Mouse (Mus musculus): Measurements from ENCODE around the gene Slc46a1. TPM values are rescaled to one million over a fixed set of nuclear protein-coding genes. Genes with fewer than 3 reads are reported as not detected.

Gene Slc46a1
- polyA plus RNA-seq, 1 experiment = not detected

- TF ChIP-seq GATA1 (IDR thresholded peaks at IDR 0.05; ENCODE audit: low read length) = no peak
Measured at GRCm38 (mm10) chr11:78512025-78512957, 46.8 kb downstream of the Slc46a1 start, which contains the start of the genes Tmem199 and Poldip2. TSS of gene Tmem199 (minus strand) at chr11:78512172. TSS of gene Poldip2 (plus strand) at chr11:78512193.

DNA sequence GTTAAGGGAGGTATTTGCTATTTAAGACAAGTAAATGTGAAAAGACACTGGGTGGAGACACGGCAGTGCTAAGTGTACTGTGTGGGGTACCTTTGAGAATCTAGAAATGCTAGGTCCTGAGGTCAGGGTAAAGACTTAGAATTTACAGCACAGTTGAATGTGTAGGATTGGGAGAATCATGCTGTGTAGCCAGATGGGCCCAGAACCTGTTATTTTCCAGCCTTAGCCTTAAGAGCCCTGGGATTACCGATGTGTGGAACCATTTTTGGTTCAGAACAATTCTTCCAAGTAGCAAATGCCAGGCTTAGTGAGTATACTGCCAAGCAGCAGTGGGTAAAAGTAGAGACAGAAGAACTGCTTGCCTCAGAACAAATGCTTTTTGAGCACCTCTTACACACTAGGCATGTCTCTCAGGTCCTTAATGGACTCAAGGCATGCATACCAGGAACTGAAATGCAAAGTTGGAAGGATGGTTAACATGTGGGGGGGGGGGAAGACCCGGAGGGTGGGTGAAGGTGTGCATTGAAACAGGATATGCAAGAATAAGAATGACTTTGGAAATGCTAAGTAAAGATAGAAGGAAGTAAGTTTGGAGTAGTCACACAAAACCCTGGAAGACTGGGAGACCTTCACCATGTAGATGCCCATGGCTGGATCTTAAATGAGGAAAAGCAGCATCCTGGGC lies 47.8 kb downstream of the Slc46a1 start:
- TF ChIP-seq GATA1 (IDR thresholded peaks at IDR 0.05; ENCODE audit: low read length) = no peak

DNA sequence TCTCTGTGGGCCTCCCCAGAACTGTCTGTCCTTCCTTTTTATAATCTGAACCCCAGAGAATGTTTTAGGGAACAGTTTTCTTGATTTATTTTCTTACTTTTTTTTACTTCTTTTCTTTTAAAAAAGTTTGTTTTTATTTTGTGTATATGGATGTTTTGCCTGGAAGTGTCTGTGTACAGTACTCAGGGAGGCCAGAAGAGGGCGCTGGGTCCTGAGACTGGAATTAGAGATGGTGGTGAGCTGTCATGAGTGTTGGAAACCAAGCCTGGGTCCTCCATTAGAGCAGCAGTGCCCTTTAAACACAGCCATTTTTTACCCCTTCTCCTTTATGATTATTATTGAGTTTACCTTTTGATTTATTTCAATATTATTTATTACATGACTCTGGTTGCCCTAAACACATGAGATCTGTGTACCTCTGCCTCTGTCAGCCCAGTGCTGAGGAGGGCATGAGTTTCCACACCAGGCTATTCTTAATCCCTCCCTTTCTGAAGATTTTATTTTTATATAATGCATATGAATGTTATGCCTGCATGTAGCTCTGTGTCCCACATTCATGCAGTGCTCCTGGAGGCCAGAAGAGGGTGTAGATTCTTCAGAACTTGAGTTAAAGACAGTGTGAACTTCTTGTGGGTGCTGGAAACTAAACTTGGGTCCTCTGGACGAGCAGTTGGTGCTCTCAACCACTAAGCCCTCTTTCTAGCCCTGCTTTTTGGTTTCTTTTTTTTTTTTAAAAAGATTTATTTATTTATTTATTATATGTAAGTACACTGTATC lies 50.2 kb downstream of the Slc46a1 start:
- TF ChIP-seq GATA1 (IDR thresholded peaks at IDR 0.05; ENCODE audit: low read length) = no peak

DNA sequence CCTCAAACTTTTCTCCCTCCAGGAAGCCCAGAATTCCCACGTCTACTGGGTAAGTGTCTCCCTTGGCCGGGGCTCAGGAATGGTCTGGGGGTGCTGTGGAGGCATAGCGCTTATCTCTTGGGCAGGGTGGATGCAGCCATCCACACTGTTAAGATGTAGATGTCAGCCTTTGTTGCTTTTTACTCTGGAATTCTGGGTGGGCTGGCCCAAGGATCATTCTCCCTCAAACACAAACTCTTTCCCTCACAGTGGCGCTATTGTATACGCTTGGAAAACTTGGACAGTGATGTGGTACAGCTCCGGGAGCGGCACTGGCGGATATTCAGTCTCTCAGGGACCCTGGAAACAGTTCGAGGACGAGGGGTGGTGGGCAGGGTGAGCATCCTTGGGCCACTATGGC lies 53.4 kb downstream of the Slc46a1 start:
- TF ChIP-seq GATA1 (IDR thresholded peaks at IDR 0.05; ENCODE audit: low read length) = no peak

Other genes with a start within 250 kb of the Slc46a1 start
- gene Sdf2, start 220.0 kb upstream of the Slc46a1 start, polyA plus RNA-seq (2012) = 2.5 and 8.6 TPM in 2 replicates
- 96.8 and 108 TPM in 2 replicates for gene Supt6, start 219.7 kb upstream of the Slc46a1 start, polyA plus RNA-seq (2012)
- gene 2610507B11Rik, start 203.9 kb upstream of the Slc46a1 start, polyA plus RNA-seq (2012) = 41.3 and 62.1 TPM in 2 replicates
- gene BC030499, start 174.9 kb upstream of the Slc46a1 start, polyA plus RNA-seq (2012) = not detected in 2 replicates
- 28.8 and 67.9 TPM in 2 replicates for gene Spag5, start 164.2 kb upstream of the Slc46a1 start, polyA plus RNA-seq (2012)
- 3.5 and 6.2 TPM in 2 replicates for gene Aldoc, start 142.7 kb upstream of the Slc46a1 start, polyA plus RNA-seq (2012)
- gene Pigs, start 137.3 kb upstream of the Slc46a1 start, polyA plus RNA-seq (2012) = 50.2 and 84.3 TPM in 2 replicates
- 28.0 and 37.7 TPM in 2 replicates for gene Unc119, start 122.2 kb upstream of the Slc46a1 start, polyA plus RNA-seq (2012)
- not detected in 2 replicates for gene Foxn1, start 79.1 kb upstream of the Slc46a1 start, polyA plus RNA-seq (2012)
- gene Slc13a2, start 43.5 kb upstream of the Slc46a1 start, polyA plus RNA-seq (2012) = not detected in 2 replicates
- 0.01 TPM in 1 of 2 replicates, not detected in the other for gene Sarm1, start 32.1 kb downstream of the Slc46a1 start, polyA plus RNA-seq (2012)
- not detected in 2 replicates for gene Vtn, start 33.4 kb downstream of the Slc46a1 start, polyA plus RNA-seq (2012)
- gene Sebox, start 37.8 kb downstream of the Slc46a1 start, polyA plus RNA-seq (2012) = not detected in 2 replicates
- 16.3 and 20.5 TPM in 2 replicates for gene Tmem199, start 46.5 kb downstream of the Slc46a1 start, polyA plus RNA-seq (2012)
- 70.4 and 86.4 TPM in 2 replicates for gene Poldip2, start 46.5 kb downstream of the Slc46a1 start, polyA plus RNA-seq (2012)
- gene Tnfaip1, start 70.6 kb downstream of the Slc46a1 start, polyA plus RNA-seq (2012) = 4.2 and 5.2 TPM in 2 replicates
- gene Ift20, start 70.7 kb downstream of the Slc46a1 start, polyA plus RNA-seq (2012) = 37.8 and 49.7 TPM in 2 replicates
- gene Tmem97, start 85.1 kb downstream of the Slc46a1 start, polyA plus RNA-seq (2012) = 32.9 and 33.4 TPM in 2 replicates
- 10.2 and 12.0 TPM in 2 replicates for gene Nlk, start 231.7 kb downstream of the Slc46a1 start, polyA plus RNA-seq (2012)

Data from G1E-ER4 (cell line).